Mouse (Mus musculus) heart, embryonic 10.5 days (tissue): Measurements from ENCODE around the gene Fdx1l. TPM values are rescaled to one million over a fixed set of nuclear protein-coding genes. Genes with fewer than 3 reads are reported as not detected.
A peak's percentile ranks its signal among the peaks of the same experiment; 100 is the strongest.

Experiments
- DNase-seq: peaks from one replicate; pipeline ENCODE4 v3.0.0-alpha.2; 2017; ENCODE audit warnings: low spot score
- H3K27ac ChIP-seq: fragments of 300-500 bp; sonication (generic); 2 replicates; pipeline ENCODE4 v1.5.1; 2016; ENCODE audit warnings: mild to moderate bottlenecking
- H3K27me3 ChIP-seq: fragments of 300-500 bp; sonication (generic); 2 replicates; pipeline ENCODE4 v1.6.1; 2016; ENCODE audit warnings: mild to moderate bottlenecking; ENCODE audit not compliant: poor library complexity, insufficient read depth, severe bottlenecking
- H3K36me3 ChIP-seq: fragments of 300-500 bp; sonication (generic); 2 replicates; pipeline ENCODE4 v1.6.1; 2016; ENCODE audit warnings: mild to moderate bottlenecking, moderate library complexity
- H3K4me1 ChIP-seq: fragments of 300-500 bp; sonication (generic); 2 replicates; pipeline ENCODE4 v1.6.1; 2016; ENCODE audit warnings: mild to moderate bottlenecking
- H3K4me3 ChIP-seq: fragments of 300-500 bp; sonication (generic); 2 replicates; pipeline ENCODE4 v1.5.1; 2016; ENCODE audit warnings: mild to moderate bottlenecking, moderate library complexity
- H3K9me3 ChIP-seq: fragments of 300-500 bp; sonication (generic); 2 replicates; pipeline ENCODE4 v1.6.1; 2016; ENCODE audit warnings: mild to moderate bottlenecking, moderate library complexity
- WGBS: fragments of 180-500 bp; shearing (Covaris S2); methylation state at CpG from one replicate; pipeline ENCODE4 v1.1.7; 2016; 5-methylcytosine and 5-hydroxymethylcytosine counted together
- polyA plus RNA-seq: library from polyadenylated mRNA; unstranded; fragments of >200 nt; fragmentation: Nextera tagmentation; extraction: Ambion mirVana; gene quantifications from 2 replicates; pipeline ENCODE4 v1.2.1, GENCODE M21; 2016

Fdx1l gene
- 64.6 and 79.5 TPM in 2 replicates for polyA plus RNA-seq

DNA sequence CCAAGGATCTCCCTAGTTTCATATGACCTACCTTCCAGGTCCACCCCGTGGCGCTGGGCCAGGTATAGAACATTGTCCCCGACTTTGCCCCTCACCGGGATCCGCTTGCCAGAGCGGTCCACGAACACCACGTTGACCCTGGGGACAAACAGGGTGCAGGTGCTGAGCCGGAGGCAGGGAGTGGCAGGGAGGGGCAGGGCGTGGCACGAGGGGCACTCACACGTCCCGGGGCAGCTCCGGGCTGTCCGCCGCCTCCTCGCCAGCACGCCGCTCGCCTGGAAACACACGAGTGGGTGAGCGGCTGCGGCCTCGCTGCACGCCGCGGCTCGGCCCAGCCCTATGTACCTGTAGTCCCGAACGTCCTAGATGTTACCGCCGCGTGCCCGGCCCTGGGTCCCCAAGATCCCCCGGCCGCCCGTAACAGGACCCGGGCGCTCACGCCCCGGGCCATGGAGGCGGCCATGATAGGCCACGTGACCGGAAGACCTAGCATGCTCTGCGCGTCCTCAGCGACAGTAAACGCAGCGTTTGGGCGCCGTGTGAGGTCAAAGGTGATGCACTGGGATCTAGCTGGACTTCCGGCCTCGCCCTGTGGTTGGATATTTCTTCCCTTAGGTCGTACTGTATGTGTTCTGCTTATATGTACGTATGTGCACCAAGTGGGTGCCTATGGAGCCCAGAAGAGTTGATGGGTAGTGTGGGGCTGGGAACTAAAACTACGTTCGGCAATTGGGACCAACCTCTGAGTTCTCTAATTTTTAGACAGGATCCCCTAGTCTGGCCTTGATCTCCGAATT, at the start of gene Fdx1l, which contains the start of gene Gm49373:
Fdx1l (minus strand) TSS at position 571 of the 797 bp plus-strand sequence.
Gm49373 (minus strand) TSS at position 53 of the 797 bp plus-strand sequence.
- H3K9me3 ChIP-seq, result no peaks in the 10 kb centered on the region

DNA sequence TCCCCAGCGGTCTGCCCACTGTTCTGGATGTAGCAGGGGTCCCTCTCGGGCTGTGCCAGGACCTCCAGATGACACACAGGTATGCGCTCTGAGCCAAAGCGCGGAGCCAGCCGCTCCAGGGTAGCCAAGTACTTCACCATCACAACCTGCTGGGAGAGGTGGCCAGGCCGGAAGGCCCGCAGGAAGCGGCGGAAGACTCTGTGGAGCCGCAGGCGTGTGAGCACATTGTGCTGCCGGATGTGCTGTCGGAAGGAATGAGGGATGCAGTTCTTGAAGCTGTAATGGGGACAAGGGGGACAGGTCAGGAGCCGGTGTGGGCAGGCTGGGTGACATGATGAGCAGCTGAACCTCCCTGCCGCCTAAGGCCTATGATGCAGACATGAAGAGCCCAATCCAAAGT, 48.1 kb upstream of the Fdx1l start:
- peaks cover 6% of the 10 kb centered on the region; the same call in 1 of the 2 replicates for H3K4me1 ChIP-seq
- H3K4me3 ChIP-seq, result no peak overlapping the region
- DNase-seq, result no peak
- H3K27me3 ChIP-seq, result no peaks in the 10 kb centered on the region
- 84% methylated on average over 16 of the region's 16 CpGs for WGBS
- H3K27ac ChIP-seq, result no peak overlapping the region
- H3K36me3 ChIP-seq, result peaks cover 49% of the 10 kb centered on the region
- no peaks in the 10 kb centered on the region for H3K9me3 ChIP-seq

More for the DNA sequence above, at the start of gene Fdx1l, which contains the start of gene Gm49373:
- Histone ChIP-seq H3K27me3 (no peaks in the 10 kb centered on the region), H3K4me3 (peak within 1 kb of the TSS; percentile 88), H3K27ac (peak within 1 kb of the TSS; percentile 93), H3K4me1 (peaks cover 15% of the 10 kb centered on the region), H3K36me3 (peaks cover 64% of the 10 kb centered on the region)
- WGBS, result 3% methylated on average over 58 of the region's 58 CpGs
- peak; percentile 96 for DNase-seq

DNA sequence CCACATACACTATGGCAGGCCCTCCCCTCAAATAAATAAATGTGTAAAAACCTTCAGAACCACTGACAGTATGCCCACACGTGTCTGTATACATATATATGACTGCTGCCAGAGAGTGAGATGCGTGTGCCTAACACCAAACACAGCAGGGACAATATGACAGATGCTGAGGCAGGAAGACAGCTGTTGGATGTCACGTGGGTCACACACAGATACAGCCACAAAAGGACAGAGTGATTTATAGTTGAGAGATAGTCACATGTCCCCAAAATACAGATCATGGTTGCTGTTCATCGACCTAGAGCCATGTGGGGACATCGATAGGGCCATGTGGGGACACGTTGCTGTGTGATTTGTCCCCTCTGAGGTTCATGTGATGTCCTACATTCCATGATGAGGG, 43.7 kb upstream of the Fdx1l start:
- 81% methylated on average over 6 of the region's 6 CpGs for WGBS

DNA sequence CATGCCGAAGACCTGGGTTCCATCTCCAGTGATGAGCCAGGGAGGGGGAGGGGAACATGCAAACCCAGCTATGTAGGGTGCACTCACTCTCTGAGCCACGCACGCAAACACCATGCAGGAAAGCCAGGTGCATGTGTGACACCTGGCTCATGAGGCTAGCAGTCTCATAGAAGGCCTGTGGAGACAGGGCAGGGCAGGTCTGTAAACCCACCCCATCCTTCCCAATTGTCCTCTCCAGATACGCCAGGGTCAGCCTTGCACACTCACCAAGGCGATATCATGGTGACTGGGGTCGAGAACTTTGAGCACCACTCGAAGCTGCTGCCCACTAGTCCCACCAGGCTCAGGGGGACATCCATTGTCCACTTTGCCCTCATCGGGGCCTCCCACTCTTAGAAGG, 41.7 kb upstream of the Fdx1l start:
- Histone ChIP-seq H3K9me3 (no peaks in the 10 kb centered on the region), H3K4me1 (0 out of 2 replicates have a peak, but pooled peaks cover 4% of the 10 kb centered on the region), H3K4me3 (no peak overlapping the region), H3K36me3 (peaks cover 7% of the 10 kb centered on the region; the same call in 1 of the 2 replicates), H3K27ac (0 out of 2 replicates have a peak overlapping the region, but pooled peaks have one; percentile 29), H3K27me3 (no peaks in the 10 kb centered on the region; the same call in 1 of the 2 replicates)
- 88% methylated on average over 8 of the region's 8 CpGs for WGBS
- DNase-seq, result no peak

More for the DNA sequence above, 43.7 kb upstream of the Fdx1l start:
- Histone ChIP-seq H3K4me3 (no peak overlapping the region), H3K4me1 (0 out of 2 replicates have a peak, but pooled peaks cover 4% of the 10 kb centered on the region), H3K27ac (no peak overlapping the region), H3K27me3 (no peaks in the 10 kb centered on the region), H3K36me3 (peaks cover 26% of the 10 kb centered on the region; the same call in 1 of the 2 replicates), H3K9me3 (no peaks in the 10 kb centered on the region)
- no peak for DNase-seq

DNA sequence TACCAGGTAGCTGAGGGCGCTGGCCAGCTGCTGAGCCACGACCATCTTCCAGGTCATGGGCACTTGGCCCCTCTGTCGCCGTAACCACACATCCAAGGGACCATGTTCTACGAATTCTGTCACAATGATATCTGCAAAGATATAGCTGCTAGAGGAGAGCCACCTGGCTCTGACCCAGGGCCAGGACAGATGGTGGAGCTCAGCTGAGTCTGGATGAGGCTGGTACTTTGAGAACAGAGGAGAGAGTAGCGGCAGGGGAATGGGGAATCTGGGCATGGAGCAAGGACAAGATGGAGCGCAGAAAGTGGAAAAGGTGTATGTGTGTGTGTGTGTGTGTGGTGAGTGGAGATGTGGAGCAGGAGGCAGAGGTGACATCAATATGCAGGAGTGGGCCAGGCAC, 40.8 kb upstream of the Fdx1l start:
- 80% methylated on average over 7 of the region's 7 CpGs for WGBS

DNA sequence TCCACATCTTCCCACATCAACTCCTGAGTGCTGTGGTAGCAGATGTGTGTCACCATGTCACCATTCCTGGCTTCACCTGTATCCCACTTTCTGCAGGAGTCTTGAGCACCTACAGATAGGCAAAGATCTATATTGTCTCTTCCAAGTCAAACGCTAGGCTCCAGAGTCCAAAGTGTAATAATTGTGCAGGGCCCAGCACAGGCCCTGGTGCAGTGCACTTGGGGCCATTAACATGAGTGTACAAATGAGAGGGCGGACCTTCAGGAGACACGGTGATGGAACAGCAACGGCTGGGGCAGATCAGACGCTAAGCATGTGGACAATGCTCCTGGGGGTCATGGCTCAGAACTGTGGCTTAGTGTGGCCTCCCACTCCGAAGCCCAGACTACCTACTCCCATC, 40.3 kb upstream of the Fdx1l start:
- Histone ChIP-seq H3K4me3 (no peak overlapping the region), H3K4me1 (0 out of 2 replicates have a peak, but pooled peaks cover 4% of the 10 kb centered on the region), H3K27ac (no peak overlapping the region), H3K27me3 (no peaks in the 10 kb centered on the region; the same call in 1 of the 2 replicates), H3K36me3 (peaks cover 9% of the 10 kb centered on the region; the same call in 1 of the 2 replicates), H3K9me3 (no peaks in the 10 kb centered on the region)
- WGBS, result 87% methylated on average over 6 of the region's 6 CpGs
- no peak for DNase-seq

More for the DNA sequence above, 40.8 kb upstream of the Fdx1l start:
- Histone ChIP-seq H3K27ac (no peak overlapping the region), H3K4me1 (0 out of 2 replicates have a peak, but pooled peaks cover 4% of the 10 kb centered on the region), H3K36me3 (peaks cover 5% of the 10 kb centered on the region; the same call in 1 of the 2 replicates), H3K9me3 (no peaks in the 10 kb centered on the region), H3K4me3 (no peak overlapping the region), H3K27me3 (no peaks in the 10 kb centered on the region; the same call in 1 of the 2 replicates)
- DNase-seq, result no peak

DNA sequence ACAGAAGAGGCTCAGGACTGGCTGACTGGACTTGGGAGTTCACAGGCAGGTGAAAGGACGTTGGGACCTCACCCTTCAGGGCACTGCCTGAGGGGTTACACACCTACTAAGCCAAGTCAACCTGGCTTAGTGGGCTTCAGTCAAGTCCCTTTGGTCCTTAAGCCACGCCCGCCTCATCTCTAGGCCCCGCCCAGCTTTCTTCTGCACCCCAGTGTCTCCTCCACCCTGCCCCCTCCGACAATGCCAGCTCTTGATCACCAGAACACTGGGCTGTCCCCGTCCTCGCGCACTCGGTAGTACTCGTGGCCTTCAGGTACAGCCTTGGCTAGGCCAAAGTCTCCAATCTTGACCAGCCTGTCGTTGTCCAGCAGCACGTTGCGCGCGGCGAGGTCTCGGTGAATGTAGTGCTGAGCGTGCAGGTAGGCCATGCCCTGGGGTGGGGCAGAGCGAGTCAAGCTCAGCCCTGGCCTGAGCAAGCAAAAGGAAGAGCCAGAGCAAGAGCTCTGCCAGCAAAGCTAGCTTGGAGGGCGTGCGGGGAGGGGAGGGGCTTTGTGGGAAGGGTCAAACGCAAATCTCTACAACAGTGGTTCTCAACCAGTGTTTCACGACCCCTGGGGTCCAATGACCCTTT, 34.3 kb upstream of the Fdx1l start:
- 39% methylated on average over 23 of the region's 23 CpGs for WGBS
- Histone ChIP-seq H3K27ac (no peak overlapping the region), H3K36me3 (peaks cover 12% of the 10 kb centered on the region; the same call in 1 of the 2 replicates), H3K27me3 (no peaks in the 10 kb centered on the region; the same call in 1 of the 2 replicates), H3K4me1 (no peaks in the 10 kb centered on the region; the same call in 1 of the 2 replicates), H3K4me3 (no peak overlapping the region), H3K9me3 (no peaks in the 10 kb centered on the region)
- no peak for DNase-seq

DNA sequence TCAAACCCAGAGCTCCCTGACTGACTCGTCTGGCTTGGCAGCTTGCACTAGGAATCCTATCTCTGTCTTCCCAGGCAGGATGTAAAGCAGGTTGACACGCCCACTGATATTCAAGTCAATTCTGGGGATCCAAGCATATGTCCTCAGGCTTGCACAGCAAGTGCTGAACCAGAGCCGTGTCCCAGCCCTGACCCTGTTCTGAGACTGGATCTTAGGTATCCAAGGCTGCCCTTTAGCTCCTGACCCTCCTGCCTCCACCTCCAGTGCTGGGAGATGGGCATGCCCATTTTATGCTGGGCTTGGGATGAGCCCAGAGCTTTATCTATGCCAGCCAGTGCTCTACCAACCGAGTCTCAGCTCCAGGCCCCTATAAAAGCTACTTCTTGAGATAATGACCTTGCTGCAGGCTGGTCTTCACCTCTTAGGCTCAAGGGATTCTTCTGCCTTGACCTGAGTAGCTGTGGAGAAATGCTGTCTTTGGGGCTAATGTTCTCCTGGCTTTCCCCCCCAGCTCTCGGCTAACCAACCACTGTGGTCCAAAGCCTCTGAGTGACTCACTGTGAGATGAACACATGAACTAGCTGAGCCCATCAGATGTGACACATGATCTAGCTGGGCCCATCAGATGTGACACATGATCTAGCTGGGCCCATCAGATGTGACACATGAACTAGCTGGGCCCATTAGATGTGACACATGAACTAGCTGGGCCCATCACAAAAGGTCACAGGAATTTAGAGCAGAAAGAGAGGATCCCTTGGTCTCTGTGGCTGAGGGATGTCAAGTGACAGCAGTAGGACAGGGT, 32.5 kb upstream of the Fdx1l start:
- 66% methylated on average over 5 of the region's 5 CpGs for WGBS
- H3K36me3 ChIP-seq, result peaks cover 12% of the 10 kb centered on the region; the same call in 1 of the 2 replicates
- H3K4me3 ChIP-seq, result no peak overlapping the region
- no peak overlapping the region for H3K27ac ChIP-seq
- H3K27me3 ChIP-seq, result no peaks in the 10 kb centered on the region; the same call in 1 of the 2 replicates
- no peak for DNase-seq
- H3K9me3 ChIP-seq, result no peaks in the 10 kb centered on the region
- H3K4me1 ChIP-seq, result no peaks in the 10 kb centered on the region; the same call in 1 of the 2 replicates

DNA sequence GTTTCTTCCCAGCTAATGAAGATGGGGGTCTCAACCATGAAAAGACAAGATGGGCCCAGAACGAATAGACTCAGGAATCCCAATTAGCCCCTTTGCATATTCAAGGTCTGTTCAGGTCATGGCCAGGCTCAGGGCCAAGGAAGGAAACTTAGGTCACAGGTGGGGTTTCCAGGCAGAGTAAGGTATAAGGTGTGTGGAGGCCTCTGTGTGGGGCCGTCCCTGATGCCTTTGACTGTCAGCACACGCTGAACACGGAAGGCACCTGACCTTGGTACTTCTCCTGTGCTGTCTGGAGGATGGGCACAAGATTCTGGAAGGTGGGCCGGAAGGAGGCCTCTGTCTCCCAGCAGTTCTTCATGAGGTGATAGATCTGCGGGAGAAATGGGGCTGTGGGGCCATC, 31.4 kb upstream of the Fdx1l start:
- Histone ChIP-seq H3K36me3 (peaks cover 12% of the 10 kb centered on the region; the same call in 1 of the 2 replicates), H3K27ac (no peak overlapping the region), H3K4me1 (peaks cover 7% of the 10 kb centered on the region; the same call in 1 of the 2 replicates), H3K9me3 (no peaks in the 10 kb centered on the region), H3K4me3 (no peak overlapping the region), H3K27me3 (no peaks in the 10 kb centered on the region)
- no peak for DNase-seq
- WGBS, result 87% methylated on average over 6 of the region's 6 CpGs

DNA sequence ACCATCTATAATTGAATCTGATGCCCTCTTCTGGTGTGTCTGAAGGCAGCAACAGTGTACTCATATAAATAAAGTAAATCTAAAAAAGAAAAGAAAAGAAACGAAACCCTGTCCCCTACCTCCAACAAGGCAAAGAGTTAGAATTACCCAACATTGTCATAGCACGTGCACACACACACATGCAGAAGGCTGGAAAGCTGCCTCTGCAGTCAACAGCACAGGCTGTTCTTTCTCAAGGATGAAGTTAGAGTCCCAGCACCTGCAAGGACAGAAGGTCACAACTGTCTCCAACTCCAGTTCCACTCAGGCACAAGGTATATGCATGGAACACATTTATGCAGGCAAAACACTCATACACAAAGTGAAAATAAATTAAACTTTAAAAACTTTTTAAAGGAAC, 28.7 kb upstream of the Fdx1l start:
- H3K4me3 ChIP-seq, result no peak overlapping the region
- H3K36me3 ChIP-seq, result no peaks in the 10 kb centered on the region
- H3K4me1 ChIP-seq, result peaks cover 7% of the 10 kb centered on the region; the same call in 1 of the 2 replicates
- DNase-seq, result no peak
- WGBS, result 85% methylated on average over 2 of the region's 2 CpGs
- H3K27me3 ChIP-seq, result no peaks in the 10 kb centered on the region
- no peaks in the 10 kb centered on the region for H3K9me3 ChIP-seq
- H3K27ac ChIP-seq, result no peak overlapping the region

DNA sequence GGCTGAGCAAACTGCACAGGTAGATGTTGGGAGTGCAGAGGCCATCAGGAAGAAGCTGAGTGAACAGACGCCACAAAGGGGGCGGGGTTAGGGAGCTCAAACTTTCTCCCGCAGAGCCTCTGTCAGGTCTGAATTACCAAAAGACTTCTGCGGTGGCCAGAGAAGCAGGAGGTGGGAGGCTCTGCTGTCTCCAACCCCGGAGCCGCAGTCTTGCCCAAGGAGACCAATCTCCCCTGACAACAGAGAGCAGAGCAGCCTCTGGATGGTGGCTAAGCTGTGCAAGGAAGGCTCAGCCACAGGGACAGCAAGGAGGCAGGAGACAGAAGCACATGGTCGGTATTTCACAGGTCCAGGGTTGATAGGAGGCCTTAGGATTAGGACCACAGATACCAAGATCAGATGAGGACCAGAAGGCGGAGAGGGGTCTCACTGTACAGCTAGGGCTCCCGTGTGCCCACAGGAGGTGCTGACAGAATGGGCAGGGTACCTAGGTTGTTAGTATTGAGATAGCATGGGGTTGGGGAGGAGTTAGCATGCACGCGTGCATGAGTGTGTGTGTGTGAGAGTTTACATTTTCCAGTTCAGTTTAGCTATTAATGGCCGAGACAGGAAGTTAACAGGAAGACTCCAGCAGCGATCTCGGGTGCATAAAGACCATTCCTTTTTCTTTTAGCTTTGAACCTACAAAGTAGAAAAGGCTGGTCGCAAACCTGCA, 27.2 kb upstream of the Fdx1l start:
- WGBS, result 50% methylated on average over 15 of the region's 15 CpGs
- no peak overlapping the region for H3K27ac ChIP-seq

More for the DNA sequence above, 27.2 kb upstream of the Fdx1l start:
- Histone ChIP-seq H3K4me3 (no peak overlapping the region), H3K36me3 (no peaks in the 10 kb centered on the region), H3K27me3 (no peaks in the 10 kb centered on the region), H3K4me1 (peaks cover 7% of the 10 kb centered on the region; the same call in 1 of the 2 replicates), H3K9me3 (no peaks in the 10 kb centered on the region)
- DNase-seq, result no peak
